Mouse (Mus musculus) fibroblast of lung, adult 2 months (primary cell): ENCODE data around the gene Trim43b.
"Not testable (repeated sequence)": the region's sequence is repeated elsewhere in the genome, so short reads cannot be mapped to it uniquely, and the experiment has no call there.

Experiments
- DNase-seq: peaks from one replicate; pipeline ENCODE4 v3.0.0-alpha.2; 2011; ENCODE audit warnings: low read depth

Gene Trim43b

DNA sequence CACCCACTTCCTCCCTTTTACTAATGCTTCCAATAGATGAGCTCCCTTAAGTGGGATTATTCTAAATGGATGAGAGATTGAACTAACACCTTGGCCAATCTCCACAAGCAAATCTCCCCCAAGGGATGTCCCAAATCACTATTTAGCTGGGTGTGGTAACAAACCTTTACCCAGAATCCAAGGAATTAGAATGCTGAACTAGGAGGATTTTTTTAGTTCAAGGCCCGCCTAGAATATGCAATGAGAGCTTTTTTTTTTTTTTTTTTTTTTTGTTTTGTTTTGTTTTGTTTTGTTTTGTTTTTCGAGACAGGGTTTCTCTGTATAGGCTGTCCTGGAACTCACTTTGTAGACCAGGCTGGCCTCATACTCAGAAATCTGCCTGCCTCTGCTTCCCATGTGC lies at the start of gene Trim43b:
TSS of gene Trim43b (minus strand) at position 101 of the 400 bp plus-strand sequence.
- DNase-seq = not testable (repeated sequence)

DNA sequence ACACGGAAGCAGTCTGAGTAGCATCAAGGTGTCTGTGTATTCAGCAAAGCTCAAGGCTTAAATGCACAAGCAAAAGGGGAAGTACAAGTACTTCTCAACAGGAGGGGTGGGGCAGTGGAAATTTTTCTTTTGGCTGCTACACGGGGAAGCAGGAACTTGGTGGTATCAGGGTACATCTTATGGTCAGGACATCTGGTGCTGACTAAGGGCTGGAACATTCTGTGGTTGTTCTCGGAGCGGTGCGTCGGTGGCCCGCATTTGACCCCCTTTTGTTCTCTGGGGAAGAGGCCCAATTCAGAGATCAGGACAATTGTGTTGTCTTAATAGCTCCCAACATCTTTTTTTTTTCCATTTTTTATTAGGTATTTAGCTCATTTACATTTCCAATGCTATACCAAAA lies 11.9 kb upstream of the Trim43b start:
- DNase-seq = not testable (repeated sequence)

DNA sequence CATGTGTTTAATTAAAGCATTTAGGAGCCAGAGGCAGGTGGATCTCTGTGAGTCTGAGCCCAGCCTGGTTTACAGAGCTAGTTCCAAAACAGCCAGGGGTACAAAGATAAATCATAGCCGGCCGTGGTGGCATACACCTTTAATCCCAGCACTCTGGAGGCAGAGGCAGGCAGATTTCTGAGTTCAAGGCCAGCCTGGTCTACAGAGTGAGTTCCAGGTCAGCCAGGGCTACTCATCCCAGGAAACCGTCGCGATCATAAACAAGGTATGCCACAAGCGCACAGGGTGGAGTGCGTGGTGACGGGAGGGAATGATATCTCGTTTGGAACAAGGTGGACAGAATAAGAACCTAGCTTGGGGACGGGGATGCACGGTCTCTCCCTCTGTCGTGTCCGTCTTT lies 5.9 kb downstream of the Trim43b start:
- DNase-seq = not testable (repeated sequence)

DNA sequence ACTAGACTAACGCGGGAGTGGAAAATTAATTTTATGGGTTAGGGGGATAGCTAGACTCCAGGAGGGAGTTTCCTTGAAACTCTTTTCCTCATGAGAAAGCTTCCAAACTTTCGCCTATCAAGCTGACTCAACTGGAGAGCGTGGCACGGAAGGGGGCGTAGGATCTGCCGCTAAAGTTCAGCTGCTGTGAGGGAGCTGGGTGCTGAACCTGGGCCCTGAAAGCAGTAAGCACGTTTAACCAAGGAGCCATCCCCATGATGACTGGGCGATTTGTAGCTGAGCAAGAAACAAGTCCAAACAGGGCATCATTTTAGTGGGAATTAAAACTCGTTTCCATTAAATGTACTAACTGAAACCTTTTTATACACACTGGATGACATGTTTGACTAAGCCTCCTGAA lies 13.0 kb downstream of the Trim43b start:
- DNase-seq = not testable (repeated sequence)

DNA sequence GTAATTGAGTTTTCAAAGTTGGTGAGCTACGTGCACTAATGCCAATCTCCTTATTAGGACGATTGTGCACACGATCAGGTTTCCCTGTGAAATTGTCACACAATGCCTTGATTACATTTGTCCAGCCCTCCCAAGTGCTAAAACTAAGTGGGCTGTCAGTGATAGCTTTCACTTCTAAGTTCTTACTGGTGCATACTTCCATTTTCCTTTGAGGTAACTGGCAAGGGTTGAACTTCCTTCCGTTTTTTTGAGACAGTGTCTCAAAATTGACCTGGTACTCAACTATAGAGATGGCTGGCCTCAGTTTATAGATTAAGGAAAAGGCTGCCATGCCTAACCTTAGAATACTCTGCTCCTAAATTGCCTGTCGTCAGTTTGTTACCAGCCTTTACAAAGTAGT lies 16.1 kb downstream of the Trim43b start:
- not testable (repeated sequence) for DNase-seq

DNA sequence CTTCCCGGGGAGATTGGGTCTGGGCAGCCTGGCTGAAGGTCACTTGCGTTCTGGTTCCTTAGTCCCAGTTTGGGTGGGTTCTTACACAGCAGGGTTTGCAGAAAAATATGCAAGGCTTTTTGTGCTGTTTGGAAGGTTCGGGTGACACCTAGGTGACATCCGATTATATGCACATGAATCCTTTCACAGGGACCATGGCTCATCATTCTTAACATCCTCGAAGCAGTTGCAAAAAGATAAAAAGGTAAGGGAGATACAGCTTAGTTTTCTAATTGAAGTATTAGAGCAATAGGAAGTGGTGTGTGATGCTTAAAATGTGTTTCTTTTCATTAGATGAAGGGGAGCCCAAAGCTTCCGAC lies 25.5 kb downstream of the Trim43b start:
- DNase-seq = not testable (repeated sequence)

DNA sequence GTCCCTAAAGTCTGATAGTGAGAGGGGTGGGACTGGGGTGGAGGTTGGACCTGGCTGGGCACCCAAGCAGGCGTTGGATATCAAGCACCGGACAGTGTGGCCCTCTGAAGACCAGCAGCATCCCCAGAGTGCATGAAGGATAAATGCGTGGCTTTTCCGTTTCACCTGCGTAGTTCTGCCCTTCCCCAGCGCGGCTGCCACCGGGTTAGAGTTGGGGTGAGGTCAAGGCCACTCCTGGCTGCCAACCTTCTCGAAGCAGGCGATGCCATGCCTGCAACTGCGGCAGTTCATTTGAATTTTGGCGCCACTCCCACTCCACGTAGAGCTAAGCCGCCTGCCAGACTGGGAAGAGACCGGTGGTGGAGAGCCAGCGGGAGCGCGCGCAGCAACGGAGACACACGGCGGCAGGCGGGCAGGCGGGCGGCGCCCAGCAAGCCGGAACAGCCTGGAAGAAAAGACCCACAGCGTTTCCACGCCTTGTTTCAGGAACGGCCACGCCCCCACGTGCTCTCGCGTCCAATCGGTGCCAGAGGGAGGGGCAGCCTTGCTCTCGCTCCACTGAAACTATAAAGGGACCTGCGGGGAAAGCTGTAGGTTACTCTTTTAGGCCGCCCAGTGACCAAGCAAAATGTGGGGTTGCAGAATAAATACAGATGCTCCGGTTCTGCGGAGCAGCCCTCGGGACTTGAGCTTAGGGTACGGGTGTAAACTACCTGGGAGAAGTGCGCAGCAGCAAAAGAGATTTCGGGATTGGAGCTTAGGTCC lies 26.1 kb downstream of the Trim43b start:
- DNase-seq = not testable (repeated sequence)
